Mouse (Mus musculus): ENCODE data around the gene Kcnh8.
A peak's percentile ranks its signal among the peaks of the same experiment; 100 is the strongest.

Gene Kcnh8

DNA sequence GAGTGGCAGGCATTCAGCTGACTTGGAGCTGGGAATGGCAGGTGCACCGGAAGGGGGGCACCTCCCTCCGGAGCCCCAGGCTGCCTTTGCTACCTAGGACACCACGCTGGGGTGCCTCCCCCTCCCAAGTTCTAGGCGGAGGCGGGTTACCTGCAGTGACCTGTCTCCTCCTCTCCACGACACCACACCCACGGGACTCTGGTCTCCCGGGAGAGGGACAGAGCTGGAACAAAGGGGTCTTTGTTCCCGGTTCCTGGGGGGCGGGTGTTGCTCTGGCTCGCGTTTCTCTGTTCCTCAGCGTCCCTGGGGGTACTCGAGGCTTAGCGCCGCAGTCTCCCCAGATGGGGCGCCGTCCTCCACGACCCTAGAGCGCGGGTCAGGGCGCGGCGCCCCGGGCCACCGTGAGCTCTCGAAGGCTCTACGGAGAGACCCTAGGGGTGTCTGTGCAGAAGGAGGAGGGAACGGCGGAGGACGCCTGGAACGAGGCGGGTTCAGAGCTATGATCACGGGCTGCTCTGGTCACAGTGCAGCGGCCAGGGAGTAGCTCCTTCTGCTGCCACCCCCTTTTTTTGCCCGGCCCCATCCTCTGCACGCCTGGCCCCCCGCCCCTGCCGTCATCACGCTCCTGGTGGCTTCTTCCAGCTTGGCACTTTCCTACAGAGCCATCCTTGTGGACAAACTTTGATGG lies at the start of gene Kcnh8:
TSS of gene Kcnh8 (plus strand) at position 617 of the 688 bp plus-strand sequence.
- DNase-seq (ENCODE audit: low spot score in 2 of 2), result no peak

DNA sequence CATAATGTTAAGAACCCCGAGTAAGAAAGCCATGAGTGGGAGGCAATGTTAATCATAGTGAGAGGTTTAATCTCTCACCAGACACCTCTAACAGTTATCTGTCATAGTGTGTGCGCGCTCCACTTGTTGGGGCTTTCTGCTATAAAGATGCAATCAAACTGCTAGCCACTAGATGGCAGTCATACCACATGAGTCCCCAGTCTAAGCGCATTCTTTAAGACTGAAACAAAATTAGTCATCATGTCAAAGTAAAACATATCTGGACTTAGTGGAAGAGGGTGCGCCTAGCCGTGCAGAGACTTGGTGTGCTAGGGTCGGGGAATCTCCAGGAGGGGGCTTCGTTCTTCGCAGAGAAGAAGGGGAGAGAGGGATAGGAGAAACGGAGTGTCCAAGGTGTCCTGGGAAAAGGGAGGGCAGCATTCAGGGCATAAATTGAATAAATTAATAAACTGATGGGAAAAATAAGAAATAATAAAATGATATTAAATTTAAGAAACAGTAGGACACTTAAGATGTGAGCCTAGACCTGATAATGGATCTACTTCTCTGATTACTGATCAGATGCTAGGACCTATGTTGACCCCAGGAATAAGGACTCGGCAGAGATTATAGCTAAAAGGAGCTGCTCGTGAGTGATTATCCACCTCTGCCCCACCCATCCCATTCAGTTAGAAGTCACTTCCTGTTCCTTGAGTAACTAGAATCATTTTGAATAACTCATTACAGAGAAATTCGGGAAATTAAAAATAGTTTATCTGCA lies 42.4 kb upstream of the Kcnh8 start:
- DNase-seq (ENCODE audit: low spot score in 2 of 2), result peak; percentile 5 to 40

DNA sequence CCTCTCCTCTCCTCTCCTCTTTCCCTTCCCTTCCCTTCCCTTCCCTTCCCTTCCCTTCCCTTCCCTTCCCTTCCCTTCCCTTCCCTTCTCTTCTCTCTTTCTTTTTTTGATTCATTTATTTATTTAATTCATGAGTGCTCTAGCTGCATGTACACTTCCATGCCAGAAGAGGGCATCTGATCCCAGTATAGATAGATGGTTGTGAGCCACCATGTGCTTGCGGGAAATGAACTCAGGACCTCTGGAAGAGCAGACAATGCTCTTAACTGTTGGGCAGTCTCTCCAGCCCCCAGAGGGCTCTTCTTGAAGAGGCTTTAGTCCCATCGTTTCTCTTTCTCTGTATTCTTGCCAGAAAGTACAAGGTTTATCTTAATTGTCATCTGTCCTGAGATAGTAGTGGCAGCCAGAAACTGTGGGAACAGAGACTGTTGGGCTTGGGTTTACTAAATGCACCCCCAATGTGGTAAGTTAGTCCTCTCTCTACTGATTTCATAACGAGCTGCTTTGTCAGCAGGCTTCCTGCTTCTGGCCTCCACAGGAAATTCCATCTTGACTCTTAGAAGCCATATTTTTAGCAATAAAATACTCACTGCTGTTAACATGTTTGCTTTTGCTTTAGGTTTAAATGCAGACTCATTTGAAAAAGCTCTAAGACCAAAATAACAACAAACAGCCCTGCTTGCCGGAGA lies 36.9 kb upstream of the Kcnh8 start:
- DNase-seq (ENCODE audit: low spot score in 2 of 2), result no peak

DNA sequence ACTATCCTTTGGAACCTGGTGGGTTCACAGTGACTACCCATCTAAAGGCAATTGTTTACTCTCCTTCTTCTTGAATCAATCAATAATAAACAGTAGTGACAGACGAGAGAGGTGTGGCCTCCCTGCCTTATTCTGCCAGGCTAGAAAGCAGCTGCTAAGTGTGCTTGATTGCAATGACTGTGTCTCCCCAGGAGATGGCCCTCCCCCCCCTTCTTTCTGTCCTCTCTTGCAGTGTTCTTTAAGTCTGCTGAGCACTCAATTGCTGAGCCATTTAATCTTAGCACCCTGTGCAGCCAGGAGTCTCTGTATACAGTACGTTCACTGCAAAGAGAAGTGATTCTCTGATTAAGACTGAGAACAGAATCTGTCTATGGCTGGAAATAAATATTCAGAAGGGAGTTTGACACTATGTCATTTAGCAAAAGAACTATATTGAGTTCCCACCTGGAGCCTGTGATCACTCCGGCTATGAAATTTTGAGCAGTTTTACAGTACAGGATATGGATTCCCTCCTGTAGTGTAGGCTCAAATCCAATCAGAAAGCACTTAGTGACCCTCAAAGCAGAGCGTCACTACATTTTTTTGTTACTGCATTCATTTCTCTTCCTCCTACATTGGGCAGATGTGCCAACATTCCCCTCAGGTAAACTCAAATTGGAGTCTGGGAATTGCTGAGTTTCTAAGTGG lies 32.8 kb upstream of the Kcnh8 start:
- DNase-seq (ENCODE audit: low spot score in 2 of 2), result no peak

DNA sequence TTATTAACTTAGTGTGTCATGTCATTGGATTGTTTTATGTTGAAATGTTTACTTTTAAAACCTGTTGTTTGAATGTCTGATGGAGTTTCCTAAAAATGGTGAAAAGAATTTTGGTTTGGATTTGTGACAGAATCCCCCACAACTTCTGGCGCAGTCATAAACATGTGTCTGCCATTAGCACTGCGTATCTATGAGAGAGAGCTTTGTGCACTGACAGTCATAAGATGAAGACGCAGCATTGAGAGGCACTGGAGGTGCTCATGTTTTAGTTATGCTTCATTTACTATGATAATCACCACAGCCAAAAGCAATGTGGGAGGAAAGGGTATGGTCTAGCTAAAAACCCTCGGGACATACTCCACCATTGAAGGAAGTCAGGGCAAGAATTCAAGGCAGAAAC lies 30.3 kb upstream of the Kcnh8 start:
- no peak for DNase-seq (ENCODE audit: low spot score in 2 of 2)

DNA sequence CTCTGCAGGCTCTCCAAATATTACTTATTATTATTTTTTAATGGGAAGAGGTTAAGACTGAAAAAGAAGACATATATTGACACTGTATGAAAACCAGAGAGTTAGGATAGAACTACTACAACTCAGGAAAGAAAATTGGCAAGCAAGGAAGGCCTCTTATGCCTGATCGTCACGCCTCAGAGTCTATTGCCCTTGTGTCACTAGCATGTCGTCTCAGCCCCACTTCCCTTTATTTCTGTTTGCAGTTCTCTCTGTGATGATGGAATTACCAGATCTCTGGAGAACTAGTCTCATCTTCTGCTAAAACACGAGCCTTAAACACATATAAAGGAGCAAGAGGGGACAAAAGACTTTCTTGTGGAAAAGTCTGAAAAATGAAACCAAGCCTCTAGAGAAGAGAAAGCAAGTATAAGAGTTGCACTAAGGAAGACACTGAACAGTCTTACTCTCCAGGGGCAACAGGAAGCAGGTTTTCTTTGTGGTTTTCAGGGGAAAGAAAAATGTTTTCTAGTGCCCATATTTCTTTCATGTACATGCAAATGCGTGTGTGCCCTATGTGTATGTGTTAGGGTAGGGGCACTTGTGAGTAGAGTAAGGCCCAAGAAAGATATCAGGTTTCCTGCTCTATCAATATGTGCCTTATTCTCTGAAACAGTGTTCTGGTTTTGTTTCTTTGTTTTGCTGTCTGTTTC lies 10.9 kb upstream of the Kcnh8 start:
- no peak for DNase-seq (ENCODE audit: low spot score in 2 of 2)

DNA sequence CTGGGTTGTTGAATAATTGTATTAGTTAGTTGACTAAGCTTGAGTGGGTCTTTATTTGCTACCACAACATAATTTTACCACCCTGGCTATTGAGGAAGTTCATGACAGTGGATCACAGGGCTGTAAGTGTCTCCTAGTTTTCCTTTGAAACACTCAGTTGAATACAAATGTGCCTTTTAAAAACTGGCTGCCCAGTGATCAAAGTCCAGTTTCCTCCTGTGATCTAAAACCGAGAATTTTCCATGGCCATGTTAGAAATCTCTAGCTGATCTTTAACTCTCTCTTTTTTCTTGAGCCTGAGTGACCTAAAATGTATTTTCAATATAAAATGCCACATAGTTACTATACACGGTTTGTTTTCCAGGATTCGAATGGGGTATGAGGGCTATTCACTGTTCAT lies 3.4 kb upstream of the Kcnh8 start:
- no peak for DNase-seq (ENCODE audit: low spot score in 2 of 2)

DNA sequence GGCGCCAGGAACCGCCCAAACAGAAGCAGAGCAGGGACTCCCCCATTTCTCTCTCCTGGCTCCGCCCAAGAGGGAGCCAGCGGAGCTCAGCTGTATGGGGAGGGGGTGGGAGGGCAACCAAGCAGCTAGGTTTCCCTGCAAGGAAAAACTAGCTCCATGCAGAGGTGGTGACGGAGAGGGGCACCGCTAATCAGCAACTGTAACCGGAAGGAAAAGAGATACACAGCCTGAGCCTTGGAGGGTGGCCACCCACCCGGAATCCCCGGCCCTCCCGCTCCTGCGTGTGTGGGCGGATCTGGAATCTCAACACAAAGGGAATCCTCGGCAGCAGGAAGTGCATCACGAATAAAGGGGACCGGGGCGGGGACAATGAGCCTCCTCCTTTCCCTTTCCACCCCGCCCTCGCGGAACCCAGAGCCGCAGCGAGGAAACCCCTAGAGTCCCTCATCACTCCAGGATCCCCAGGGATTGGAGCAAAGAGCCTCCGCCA lies 1.6 kb upstream of the Kcnh8 start:
- DNase-seq (ENCODE audit: low spot score in 2 of 2), result peak in 1 of 2 experiments; percentile 22

DNA sequence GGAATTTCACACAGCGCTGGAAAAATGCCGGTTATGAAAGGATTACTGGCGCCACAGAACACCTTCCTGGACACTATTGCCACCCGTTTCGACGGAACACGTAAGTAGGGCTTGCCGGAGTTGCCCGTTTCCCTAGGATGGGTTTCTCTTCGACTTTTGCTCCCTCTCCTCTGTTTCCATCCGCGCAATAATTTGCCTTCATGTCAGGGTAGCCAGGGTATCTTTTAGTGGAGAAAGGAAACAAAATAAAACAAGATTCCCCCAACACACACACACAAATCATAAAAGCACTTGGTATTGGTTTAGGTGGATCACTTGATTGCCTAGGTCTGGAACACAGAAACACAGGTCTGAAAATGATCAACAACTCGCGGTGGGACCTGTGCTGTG lies 267 bp downstream of the Kcnh8 start:
- DNase-seq (ENCODE audit: low spot score in 2 of 2), result no peak

DNA sequence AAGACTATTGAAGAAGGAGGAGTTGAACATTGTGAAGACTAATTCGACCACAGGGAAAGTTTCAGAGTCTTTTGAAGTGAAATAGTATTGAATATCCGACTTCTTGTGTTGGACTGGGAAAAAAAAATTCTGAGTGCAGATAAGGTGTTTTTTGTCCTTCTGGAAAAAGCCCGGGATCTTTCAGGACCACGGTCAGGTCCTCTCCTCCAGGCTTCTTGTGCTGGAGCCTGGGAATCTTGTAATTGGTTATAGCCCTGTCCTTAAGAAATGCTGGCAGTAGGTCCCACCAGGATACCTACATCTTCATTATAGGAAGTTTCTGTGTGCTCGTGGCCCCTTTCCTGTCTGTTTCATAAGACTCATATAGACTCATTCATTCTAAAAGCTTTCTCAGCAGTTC lies 902 bp downstream of the Kcnh8 start:
- no peak for DNase-seq (ENCODE audit: low spot score in 2 of 2)

DNA sequence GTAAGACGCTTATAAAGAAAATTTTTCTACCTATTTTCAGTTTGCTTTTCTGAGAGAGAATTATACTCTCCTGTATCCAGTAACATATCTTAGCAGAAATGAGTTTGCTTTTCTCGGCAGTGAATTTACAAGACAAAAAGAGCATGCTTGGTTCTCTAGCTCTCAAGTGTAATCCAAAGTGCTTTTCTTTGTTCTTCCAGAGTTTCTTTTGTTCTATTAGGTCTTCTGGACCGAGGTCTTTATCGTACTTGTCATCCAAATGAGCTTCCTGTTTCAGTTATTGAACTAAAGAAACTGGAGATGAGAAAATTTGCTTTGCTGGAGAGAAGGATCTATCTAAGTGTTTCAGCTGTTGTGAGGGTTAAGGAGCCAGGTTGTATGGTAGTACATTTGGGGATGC lies 8.9 kb downstream of the Kcnh8 start:
- DNase-seq (ENCODE audit: low spot score in 2 of 2), result no peak

DNA sequence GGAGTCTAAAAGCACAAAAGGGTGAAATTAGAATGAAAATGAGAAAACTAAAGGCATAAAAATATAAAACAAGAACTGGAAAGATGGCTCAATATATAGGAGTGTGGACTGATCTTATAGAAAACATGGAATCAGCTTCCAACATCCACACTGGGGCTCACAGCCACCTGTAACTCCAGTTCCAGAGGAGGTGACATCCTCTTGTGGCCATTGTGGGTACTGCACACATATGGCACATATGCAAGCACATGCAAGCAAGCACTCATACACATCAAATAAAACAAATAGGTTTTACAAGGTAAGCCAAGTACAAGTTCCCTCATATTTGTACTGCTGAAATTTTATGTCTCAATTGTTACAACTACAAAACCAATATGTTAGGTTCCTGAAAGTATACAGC lies 46.7 kb downstream of the Kcnh8 start:
- DNase-seq (ENCODE audit: low spot score in 2 of 2), result peak in 1 of 2 experiments; percentile 12

DNA sequence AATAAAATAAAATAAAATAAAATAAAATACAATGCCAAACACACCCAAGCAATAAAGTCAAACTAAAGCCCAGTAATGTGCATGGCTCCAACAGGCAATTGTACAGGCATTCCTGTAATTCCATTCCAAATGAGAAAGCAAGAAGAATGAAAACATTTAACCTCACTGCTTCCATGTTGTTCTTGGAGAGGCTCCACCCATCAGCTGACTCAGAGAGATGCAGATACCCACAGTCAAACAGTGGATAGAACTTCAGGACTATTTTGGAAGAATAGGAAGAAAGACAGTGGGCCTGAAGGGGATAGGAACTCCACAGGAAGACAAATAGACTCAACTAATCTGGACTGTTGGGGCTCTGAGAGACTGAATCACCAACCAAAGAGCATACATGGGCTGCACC lies 89.5 kb downstream of the Kcnh8 start:
- no peak for DNase-seq (ENCODE audit: low spot score in 2 of 2)

DNA sequence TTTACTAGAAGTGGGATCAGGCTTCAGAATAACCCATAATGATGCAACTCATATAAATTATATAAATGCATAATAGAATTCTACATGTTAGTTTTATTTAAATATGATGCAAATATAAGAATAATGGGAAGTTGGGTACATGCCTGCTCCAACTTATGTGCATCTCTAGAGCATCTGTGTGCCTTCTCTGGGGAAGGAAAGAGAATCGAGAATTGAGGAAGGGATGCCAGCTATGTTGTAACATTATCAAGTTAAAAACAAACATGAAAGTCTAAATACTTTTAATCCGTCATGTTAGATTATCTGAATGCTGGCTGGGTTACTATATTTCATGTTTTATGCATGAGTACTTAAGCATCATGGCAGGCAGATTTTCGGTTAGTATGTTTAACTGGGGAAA lies 99.4 kb downstream of the Kcnh8 start:
- no peak for DNase-seq (ENCODE audit: low spot score in 2 of 2)

DNA sequence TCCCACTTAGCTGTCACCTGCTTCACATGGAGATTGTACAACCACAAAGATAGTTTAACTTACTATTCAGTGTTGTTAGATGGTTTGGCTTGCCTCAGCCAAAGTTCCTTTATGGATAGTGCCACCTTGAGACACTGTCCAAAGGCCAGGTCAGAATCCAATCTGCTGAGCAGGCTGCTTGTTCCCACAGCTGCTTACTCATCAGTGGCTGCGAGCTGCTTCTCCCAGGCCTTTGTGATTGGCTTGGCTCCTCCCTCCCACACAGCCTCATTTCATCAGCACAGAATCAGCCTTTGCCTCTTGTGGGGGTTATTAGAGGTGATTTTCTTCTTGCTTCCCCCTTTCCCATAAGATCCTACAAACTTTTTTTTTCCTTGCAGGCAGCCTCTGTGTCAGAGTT lies 109.8 kb downstream of the Kcnh8 start:
- no peak for DNase-seq (ENCODE audit: low spot score in 2 of 2)

DNA sequence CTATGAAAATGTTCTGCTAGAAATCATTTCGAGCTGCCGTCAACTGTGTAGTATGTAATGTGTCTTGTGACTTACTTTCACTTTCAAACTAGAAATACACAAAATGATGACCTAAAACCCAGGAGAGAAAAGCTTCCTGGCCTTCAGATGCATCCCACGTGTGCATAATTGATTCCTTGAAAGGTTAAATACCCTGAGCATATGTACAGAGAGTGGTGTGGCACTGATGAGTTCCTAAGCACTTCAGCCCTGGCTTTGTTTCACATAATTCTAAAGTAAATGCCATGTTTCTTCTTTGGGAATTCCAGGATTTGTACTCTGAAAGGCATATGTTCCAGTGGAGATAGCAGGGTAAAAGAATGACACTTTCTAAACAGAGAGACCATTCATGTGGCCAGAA lies 119.7 kb downstream of the Kcnh8 start:
- DNase-seq (ENCODE audit: low spot score in 2 of 2), result no peak

DNA sequence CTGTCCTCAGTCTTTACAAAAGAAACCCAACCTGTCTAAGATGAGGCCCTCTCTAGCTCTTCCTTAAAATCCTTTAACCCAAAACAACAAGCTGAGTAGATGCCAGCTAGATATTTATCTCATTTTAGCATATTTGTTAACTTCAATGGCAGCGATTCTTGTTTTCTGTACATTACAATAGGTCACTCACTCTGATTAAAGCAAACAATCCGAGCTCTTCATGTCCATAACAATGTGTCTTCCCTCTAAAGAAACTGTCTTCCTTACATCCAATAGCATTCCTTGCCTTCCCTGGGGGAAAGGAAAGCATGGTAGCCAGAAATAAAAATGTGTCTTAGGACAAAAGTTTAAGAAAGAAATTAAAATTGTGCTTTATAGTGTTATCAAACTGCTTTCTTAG lies 126.3 kb downstream of the Kcnh8 start:
- no peak for DNase-seq (ENCODE audit: low spot score in 2 of 2)

DNA sequence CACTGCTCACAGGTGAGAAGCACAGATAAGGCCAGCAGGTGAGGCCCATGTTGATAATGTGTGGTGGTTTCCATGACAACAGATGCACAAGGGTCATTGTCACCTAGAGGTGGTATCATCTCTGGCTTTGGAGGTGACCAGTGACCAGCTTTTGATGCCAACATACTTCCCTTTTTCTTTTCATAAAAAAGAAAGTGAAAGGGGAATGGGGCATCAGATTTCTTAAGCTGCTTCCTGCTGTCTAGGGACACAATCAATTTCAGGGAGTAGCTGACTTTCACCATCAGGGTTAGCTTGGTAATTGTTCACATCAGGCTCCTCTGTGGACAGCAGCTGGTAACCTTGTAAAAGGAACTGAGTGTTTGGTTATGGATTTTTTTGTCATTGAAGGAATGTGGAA lies 135.9 kb downstream of the Kcnh8 start:
- no peak for DNase-seq (ENCODE audit: low spot score in 2 of 2)

DNA sequence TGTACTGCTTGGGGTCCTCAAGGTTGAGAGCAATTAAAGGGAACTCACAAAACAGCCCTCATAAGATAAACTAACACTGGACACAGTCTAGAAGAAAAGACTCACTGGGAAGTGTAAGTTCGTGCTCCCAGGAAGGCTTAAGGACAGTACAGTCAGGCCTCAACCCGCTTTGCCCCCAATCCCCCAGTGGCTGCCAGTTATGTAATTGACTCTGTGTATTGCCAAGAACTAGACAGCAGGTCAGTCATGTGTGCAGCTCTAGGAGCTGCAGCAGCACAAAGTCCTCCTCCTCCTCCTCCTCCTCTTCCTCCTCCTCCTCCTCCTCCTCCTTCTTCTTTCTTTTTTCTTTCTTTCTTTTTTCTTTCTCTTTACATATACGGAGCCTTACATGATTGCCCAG lies 185.6 kb downstream of the Kcnh8 start:
- DNase-seq (ENCODE audit: low spot score in 2 of 2), result no peak

DNA sequence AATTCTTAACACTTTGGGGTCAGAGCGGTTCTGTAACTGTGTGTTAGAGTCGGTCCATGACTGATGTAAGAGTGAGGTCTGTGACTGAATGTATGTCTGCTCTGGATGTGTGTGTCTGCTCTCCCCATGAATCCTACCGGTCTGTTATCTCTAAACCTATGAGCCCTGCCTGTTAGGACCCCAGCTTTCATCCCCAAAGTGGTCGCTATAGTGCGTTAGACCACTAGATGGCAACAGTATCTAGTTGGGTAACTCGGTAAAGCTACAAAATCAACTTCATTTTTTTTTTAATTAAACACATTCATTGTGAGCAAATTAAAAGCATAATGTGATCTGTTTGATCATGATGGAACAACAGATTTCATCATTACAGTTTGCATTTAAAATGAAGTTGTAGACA lies 202.0 kb downstream of the Kcnh8 start:
- no peak for DNase-seq (ENCODE audit: low spot score in 2 of 2)

DNA sequence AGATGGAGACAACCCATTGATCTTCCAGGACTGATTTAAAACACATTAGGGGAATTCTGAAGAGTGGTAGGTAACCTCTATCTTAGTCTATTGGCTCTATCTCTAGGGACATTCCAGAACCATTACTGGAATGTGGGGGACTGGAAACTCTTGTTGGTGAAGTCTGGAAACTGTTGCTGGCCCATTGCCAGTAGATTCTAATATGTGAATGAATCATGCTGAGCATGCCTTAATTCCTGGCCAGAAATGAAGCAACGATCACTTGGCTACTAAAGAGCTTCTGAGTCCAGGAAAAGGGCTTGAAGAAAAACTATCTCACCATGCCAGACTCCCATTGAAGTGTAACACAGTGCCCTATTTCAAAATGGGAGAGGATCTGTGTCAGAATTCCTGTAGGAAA lies 208.3 kb downstream of the Kcnh8 start:
- no peak for DNase-seq (ENCODE audit: low spot score in 2 of 2)

DNA sequence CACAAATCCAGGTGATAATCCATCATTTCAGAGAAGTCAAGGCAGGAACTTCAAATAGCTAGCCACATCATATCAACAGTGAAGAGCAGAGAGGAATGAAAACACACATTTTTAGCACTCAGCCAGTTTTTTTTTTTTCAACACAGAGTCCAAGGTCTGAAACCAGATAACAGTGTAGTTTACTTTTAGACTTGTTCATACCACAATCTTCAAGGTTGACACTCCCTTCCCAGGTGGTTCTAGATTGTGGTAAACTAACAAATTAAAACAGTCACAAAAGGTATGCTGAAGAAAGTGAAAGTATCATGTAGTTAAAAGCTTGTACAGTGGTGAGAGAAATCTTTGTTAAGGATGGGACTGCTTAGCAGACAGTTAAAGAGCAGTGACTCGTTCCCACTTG lies 216.5 kb downstream of the Kcnh8 start:
- no peak for DNase-seq (ENCODE audit: low spot score in 2 of 2)

Measured in spleen, postnatal 10 days (tissue).